ENCODE assay signal across 8 mouse cellular contexts in genomic region chr11:3910513-3911310, GRCm38 (mm10). TPM values are rescaled to one million over a fixed set of nuclear protein-coding genes. Genes with fewer than 3 reads are reported as not detected.
DNase-seq lines count a peak whose midpoint lies in the region; ATAC-seq and TF ChIP-seq lines count a peak whose summit lies in the region.

No protein-coding gene starts in this region.

- peaks cover 11% of the 10 kb centered on the region for H3K36me3 ChIP-seq in heart, embryonic 12.5 days
- H3K36me3 ChIP-seq in C2C12 (ENCODE audit: control insufficient read depth, insufficient read depth), result peaks cover 39% of the 10 kb centered on the region
- peaks cover 19% of the 10 kb centered on the region for H3K36me3 ChIP-seq in forebrain, embryonic 13.5 days (ENCODE audit: poor library complexity, severe bottlenecking)
- H3K36me3 ChIP-seq in limb, embryonic 15.5 days, result peaks cover 17% of the 10 kb centered on the region; the same call in 1 of the 2 replicates

- WGBS in heart, embryonic 12.5 days, result 44% methylated on average over 5 of the region's 5 CpGs
- 60% methylated on average over 5 of the region's 5 CpGs for WGBS in forebrain, embryonic 13.5 days
- 58% methylated on average over 5 of the region's 5 CpGs for WGBS in limb, embryonic 15.5 days

- H3K27me3 ChIP-seq in heart, embryonic 12.5 days (replicated peaks), result no peaks in the 10 kb centered on the region
- no peaks in the 10 kb centered on the region for H3K27me3 ChIP-seq in C2C12 (ENCODE audit: control insufficient read depth, insufficient read depth, insufficient read length)
- H3K27me3 ChIP-seq in forebrain, embryonic 13.5 days, result no peaks in the 10 kb centered on the region
- H3K27me3 ChIP-seq in limb, embryonic 15.5 days, result peaks cover 7% of the 10 kb centered on the region

- H3ac ChIP-seq in C2C12 (ENCODE audit: control insufficient read depth, insufficient read length, low read depth), result peak overlapping the region; percentile 78

- 0 out of 2 replicates have a peak overlapping the region, but pooled peaks have one; percentile 7 for H3K9ac ChIP-seq in heart, embryonic 12.5 days
- H3K9ac ChIP-seq in forebrain, embryonic 13.5 days, result 0 out of 2 replicates have a peak overlapping the region, but pooled peaks have one; percentile 37
- H3K9ac ChIP-seq in limb, embryonic 15.5 days, result no peak overlapping the region

- ATAC-seq in heart, embryonic 12.5 days (ENCODE audit: insufficient number of reproducible peaks, low FRiP score), result no peak
- ATAC-seq in forebrain, embryonic 13.5 days, result no peak
- no peak for ATAC-seq in limb, embryonic 15.5 days (ENCODE audit: insufficient number of reproducible peaks, low FRiP score, low TSS enrichment, low read depth)

- no peak for DNase-seq in heart, adult 18-20 months
- DNase-seq in embryo, embryonic 10.5 days (ENCODE audit: low spot score), result no peak
- no peak for DNase-seq in layer of hippocampus, adult 8-10 months (ENCODE audit: low spot score in 2 of 2)
- no peak for DNase-seq in adrenal gland, adult 18-20 months (ENCODE audit: low spot score in 2 of 2)

- TF ChIP-seq CTCF in C2C12 (IDR thresholded peaks at IDR 0.05; ENCODE audit: control insufficient read depth, insufficient read depth, insufficient read length), result peak; percentile 27

- peak overlapping the region; percentile 93 for H3K4me2 ChIP-seq in heart, embryonic 12.5 days
- peak overlapping the region; percentile 91 for H3K4me2 ChIP-seq in forebrain, embryonic 13.5 days
- H3K4me2 ChIP-seq in limb, embryonic 15.5 days, result 0 out of 2 replicates have a peak overlapping the region, but pooled peaks have one; percentile 15

- peaks cover 35% of the 10 kb centered on the region for H3K4me1 ChIP-seq in heart, embryonic 12.5 days (replicated peaks)
- H3K4me1 ChIP-seq in forebrain, embryonic 13.5 days, result peaks cover 48% of the 10 kb centered on the region
- H3K4me1 ChIP-seq in limb, embryonic 15.5 days, result peaks cover 35% of the 10 kb centered on the region

- peak overlapping the region; percentile 2; the same call in 1 of the 2 replicates for H3K4me3 ChIP-seq in heart, embryonic 12.5 days
- peak overlapping the region; percentile 91 for H3K4me3 ChIP-seq in C2C12 (ENCODE audit: insufficient read depth, poor library complexity, severe bottlenecking)
- 0 out of 2 replicates have a peak overlapping the region, but pooled peaks have one; percentile 3 for H3K4me3 ChIP-seq in forebrain, embryonic 13.5 days
- H3K4me3 ChIP-seq in limb, embryonic 15.5 days, result no peak overlapping the region

- peaks cover 77% of the 10 kb centered on the region for H3K79me2 ChIP-seq in C2C12 (ENCODE audit: control insufficient read depth, insufficient read depth)

- no peaks in the 10 kb centered on the region for H3K9me3 ChIP-seq in heart, embryonic 12.5 days (replicated peaks)
- no peaks in the 10 kb centered on the region for H3K9me3 ChIP-seq in forebrain, embryonic 13.5 days (replicated peaks)
- no peaks in the 10 kb centered on the region for H3K9me3 ChIP-seq in limb, embryonic 15.5 days

- peaks cover 72% of the 10 kb centered on the region for H3K79me3 ChIP-seq in C2C12 (ENCODE audit: low read depth)

- H3K27ac ChIP-seq in heart, embryonic 12.5 days (ENCODE audit: poor library complexity, severe bottlenecking), result peak overlapping the region; percentile 46; the same call in 1 of the 2 replicates
- H3K27ac ChIP-seq in forebrain, embryonic 13.5 days, result no peak overlapping the region
- no peak overlapping the region for H3K27ac ChIP-seq in limb, embryonic 15.5 days

TF ChIP-seq in C2C12, 6 proteins besides CTCF, POLR2A, EP300 and RAD21:
- peak; percentile 86 for TF ChIP-seq USF1 (IDR thresholded peaks at IDR 0.05; ENCODE audit: low read depth)
- TF ChIP-seq MAX (IDR thresholded peaks at IDR 0.05), result peak; percentile 75
- TF ChIP-seq CEBPB (IDR thresholded peaks at IDR 0.05; ENCODE audit: low read depth), result no peak
- no peak for TF ChIP-seq FOSL1 (IDR thresholded peaks at IDR 0.05; ENCODE audit: insufficient read depth, low read length, poor library complexity, severe bottlenecking)
TF ChIP-seq in C2C12: peak in this region for 2.

RNA-seq across cellular contexts. Expression of gene Slc35e4, which starts 3.8 kb away (rescaled TPM):
- 6.2 and 6.3 TPM in 2 replicates for polyA plus RNA-seq in heart, embryonic 12.5 days (2016; fragmentation: Nextera tagmentation; extraction: Ambion mirVana)
- 1 to 10 TPM; 3.5 TPM for total RNA-seq in heart, adult 18-20 months (2021)
- 58.0 TPM for polyA plus RNA-seq in C2C12 (2012; fragmentation: generic; extraction: Trizol)
- 6.7 and 8.2 TPM in 2 replicates for polyA plus RNA-seq in forebrain, embryonic 13.5 days (2015; fragmentation: Nextera tagmentation; extraction: Ambion mirVana)
- polyA plus RNA-seq in limb, embryonic 15.5 days (2015; fragmentation: Nextera tagmentation; extraction: Ambion mirVana), result 6.7 and 9.2 TPM in 2 replicates
- total RNA-seq in layer of hippocampus, adult 8-10 months (2022), result 10 to 100 TPM; 15.0 to 19.8 (median 16.9) TPM
- total RNA-seq in adrenal gland, adult 18-20 months (2021), result 1 to 10 TPM; 4.2 to 8.5 TPM

RNA-seq across cellular contexts. Expression of gene Dusp18, which starts 15.7 kb away (rescaled TPM):
- 13.5 and 14.5 TPM in 2 replicates for polyA plus RNA-seq in heart, embryonic 12.5 days (2016; fragmentation: Nextera tagmentation; extraction: Ambion mirVana)
- 10 to 100 TPM; 28.3 to 28.6 TPM for total RNA-seq in heart, adult 18-20 months (2021)
- polyA plus RNA-seq in C2C12 (2012; fragmentation: generic; extraction: Trizol), result 9.9 TPM
- polyA plus RNA-seq in forebrain, embryonic 13.5 days (2015; fragmentation: Nextera tagmentation; extraction: Ambion mirVana), result 28.4 and 35.7 TPM in 2 replicates
- polyA plus RNA-seq in limb, embryonic 15.5 days (2015; fragmentation: Nextera tagmentation; extraction: Ambion mirVana), result 7.6 and 9.0 TPM in 2 replicates
- 10 to 100 TPM; 19.1 to 26.7 (median 22.9) TPM for total RNA-seq in layer of hippocampus, adult 8-10 months (2022)
- total RNA-seq in adrenal gland, adult 18-20 months (2021), result 1 to 10 TPM; 3.5 to 5.2 TPM

RNA-seq across cellular contexts. Expression of gene 4921536K21Rik, which starts 15.8 kb away (rescaled TPM):
- polyA plus RNA-seq in heart, embryonic 12.5 days (2016; fragmentation: Nextera tagmentation; extraction: Ambion mirVana), result 0.12 and 0.20 TPM in 2 replicates
- under 1 TPM; 0.55 to 0.64 TPM for total RNA-seq in heart, adult 18-20 months (2021)
- 0.89 TPM for polyA plus RNA-seq in C2C12 (2012; fragmentation: generic; extraction: Trizol)
- polyA plus RNA-seq in forebrain, embryonic 13.5 days (2015; fragmentation: Nextera tagmentation; extraction: Ambion mirVana), result 0.75 and 0.97 TPM in 2 replicates
- polyA plus RNA-seq in limb, embryonic 15.5 days (2015; fragmentation: Nextera tagmentation; extraction: Ambion mirVana), result 0.09 and 0.23 TPM in 2 replicates
- 1 to 10 TPM in 2 of 4 experiments, under 1 TPM in 2; 0.52 to 1.0 (median 0.83) TPM for total RNA-seq in layer of hippocampus, adult 8-10 months (2022)
- total RNA-seq in adrenal gland, adult 18-20 months (2021), result under 1 TPM; 0.53 to 0.74 TPM

RNA-seq across cellular contexts. Expression of gene Tcn2, which starts 21.2 kb away (rescaled TPM):
- 73.3 and 74.2 TPM in 2 replicates for polyA plus RNA-seq in heart, embryonic 12.5 days (2016; fragmentation: Nextera tagmentation; extraction: Ambion mirVana)
- 10 to 100 TPM; 37.9 to 50.5 TPM for total RNA-seq in heart, adult 18-20 months (2021)
- polyA plus RNA-seq in C2C12 (2012; fragmentation: generic; extraction: Trizol), result 3.4 TPM
- 11.6 and 12.5 TPM in 2 replicates for polyA plus RNA-seq in forebrain, embryonic 13.5 days (2015; fragmentation: Nextera tagmentation; extraction: Ambion mirVana)
- polyA plus RNA-seq in limb, embryonic 15.5 days (2015; fragmentation: Nextera tagmentation; extraction: Ambion mirVana), result 49.4 and 56.2 TPM in 2 replicates
- 10 to 100 TPM; 14.5 to 50.2 (median 26.1) TPM for total RNA-seq in layer of hippocampus, adult 8-10 months (2022)
- total RNA-seq in adrenal gland, adult 18-20 months (2021), result 100 to 1,000 TPM; 113 to 133 TPM

RNA-seq across cellular contexts. Expression of gene Osbp2, which starts 47.0 kb away (rescaled TPM):
- polyA plus RNA-seq in heart, embryonic 12.5 days (2016; fragmentation: Nextera tagmentation; extraction: Ambion mirVana), result 0.32 TPM in 2 replicates
- 10 to 100 TPM; 17.9 to 20.3 TPM for total RNA-seq in heart, adult 18-20 months (2021)
- 2.1 TPM for polyA plus RNA-seq in C2C12 (2012; fragmentation: generic; extraction: Trizol)
- 5.9 and 6.6 TPM in 2 replicates for polyA plus RNA-seq in forebrain, embryonic 13.5 days (2015; fragmentation: Nextera tagmentation; extraction: Ambion mirVana)
- 0.77 and 0.78 TPM in 2 replicates for polyA plus RNA-seq in limb, embryonic 15.5 days (2015; fragmentation: Nextera tagmentation; extraction: Ambion mirVana)
- 10 to 100 TPM; 63.6 to 77.0 (median 69.9) TPM for total RNA-seq in layer of hippocampus, adult 8-10 months (2022)
- total RNA-seq in adrenal gland, adult 18-20 months (2021), result 1 to 10 TPM; 2.9 to 6.6 TPM

Comparison
In these comparisons a context has a peak if more than half of its experiments do, and no peak if none do; other contexts are left out.
1. H3K4me2 ChIP-seq: peak in every context shown above with its lines; median percentile 93 in heart, embryonic 12.5 days; 91 in forebrain, embryonic 13.5 days; 15 in limb, embryonic 15.5 days.